Mouse (Mus musculus): ENCODE data around the gene Lysmd1. TPM values are rescaled to one million over a fixed set of nuclear protein-coding genes. Genes with fewer than 3 reads are reported as not detected.

The Lysmd1 gene
- polyA plus RNA-seq, 1 experiment from 2014 or later = 7.5 TPM

Small RNAs within 50 kb of the gene (microRNA-seq; reads per million reads assigned to microRNA genes)
- not detected for gene Mir8099-1

Other genes starting within 250 kb of the Lysmd1 start
- 138 and 157 TPM in 2 replicates for gene Psmb4, start 247.1 kb upstream of the Lysmd1 start, polyA plus RNA-seq (2015; fragmentation: Nextera tagmentation; extraction: Ambion mirVana)
- 139 and 163 TPM in 2 replicates for gene Selenbp1, start 201.0 kb upstream of the Lysmd1 start, polyA plus RNA-seq (2015; fragmentation: Nextera tagmentation; extraction: Ambion mirVana)
- gene Rfx5, start 180.0 kb upstream of the Lysmd1 start, polyA plus RNA-seq (2015; fragmentation: Nextera tagmentation; extraction: Ambion mirVana) = 1.2 TPM in 2 replicates
- 7.8 and 11.6 TPM in 2 replicates for gene Pi4kb, start 159.4 kb upstream of the Lysmd1 start, polyA plus RNA-seq (2015; fragmentation: Nextera tagmentation; extraction: Ambion mirVana)
- gene Zfp687, start 118.6 kb upstream of the Lysmd1 start, polyA plus RNA-seq (2015; fragmentation: Nextera tagmentation; extraction: Ambion mirVana) = 6.2 and 6.8 TPM in 2 replicates
- gene Psmd4, start 91.5 kb upstream of the Lysmd1 start, polyA plus RNA-seq (2015; fragmentation: Nextera tagmentation; extraction: Ambion mirVana) = 146 and 154 TPM in 2 replicates
- gene Pip5k1a, start 27.2 kb upstream of the Lysmd1 start, polyA plus RNA-seq (2015; fragmentation: Nextera tagmentation; extraction: Ambion mirVana) = 8.5 and 8.9 TPM in 2 replicates
- gene Vps72, start 23.1 kb upstream of the Lysmd1 start, polyA plus RNA-seq (2015; fragmentation: Nextera tagmentation; extraction: Ambion mirVana) = 29.6 and 33.4 TPM in 2 replicates
- 0.83 and 1.2 TPM in 2 replicates for gene Tmod4, start 9.6 kb upstream of the Lysmd1 start, polyA plus RNA-seq (2015; fragmentation: Nextera tagmentation; extraction: Ambion mirVana)
- gene Scnm1, start 77 bp upstream of the Lysmd1 start, polyA plus RNA-seq (2015; fragmentation: Nextera tagmentation; extraction: Ambion mirVana) = 24.7 and 25.5 TPM in 2 replicates
- 9.3 and 9.6 TPM in 2 replicates for gene Tnfaip8l2, start 8.3 kb downstream of the Lysmd1 start, polyA plus RNA-seq (2015; fragmentation: Nextera tagmentation; extraction: Ambion mirVana)
- gene Sema6c, start 26.4 kb downstream of the Lysmd1 start, polyA plus RNA-seq (2015; fragmentation: Nextera tagmentation; extraction: Ambion mirVana) = 0.19 and 0.20 TPM in 2 replicates
- gene Gabpb2, start 83.8 kb downstream of the Lysmd1 start, polyA plus RNA-seq (2015; fragmentation: Nextera tagmentation; extraction: Ambion mirVana) = 6.6 and 7.0 TPM in 2 replicates
- gene Cdc42se1, start 94.6 kb downstream of the Lysmd1 start, polyA plus RNA-seq (2015; fragmentation: Nextera tagmentation; extraction: Ambion mirVana) = 36.4 and 37.3 TPM in 2 replicates
- 1.8 and 2.0 TPM in 2 replicates for gene Mllt11, start 98.1 kb downstream of the Lysmd1 start, polyA plus RNA-seq (2015; fragmentation: Nextera tagmentation; extraction: Ambion mirVana)
- 0.07 TPM in 2 replicates for gene Gm128, start 107.5 kb downstream of the Lysmd1 start, polyA plus RNA-seq (2015; fragmentation: Nextera tagmentation; extraction: Ambion mirVana)
- gene Bnipl, start 117.1 kb downstream of the Lysmd1 start, polyA plus RNA-seq (2015; fragmentation: Nextera tagmentation; extraction: Ambion mirVana) = not detected in 2 replicates
- gene Mindy1, start 147.3 kb downstream of the Lysmd1 start, polyA plus RNA-seq (2015; fragmentation: Nextera tagmentation; extraction: Ambion mirVana) = 21.5 and 23.2 TPM in 2 replicates
- gene Prune1, start 148.0 kb downstream of the Lysmd1 start, polyA plus RNA-seq (2015; fragmentation: Nextera tagmentation; extraction: Ambion mirVana) = 8.8 and 9.5 TPM in 2 replicates
- 2.2 and 2.5 TPM in 2 replicates for gene Anxa9, start 173.1 kb downstream of the Lysmd1 start, polyA plus RNA-seq (2015; fragmentation: Nextera tagmentation; extraction: Ambion mirVana)
- gene Cers2, start 180.7 kb downstream of the Lysmd1 start, polyA plus RNA-seq (2015; fragmentation: Nextera tagmentation; extraction: Ambion mirVana) = 111 and 117 TPM in 2 replicates
- gene Setdb1, start 223.1 kb downstream of the Lysmd1 start, polyA plus RNA-seq (2015; fragmentation: Nextera tagmentation; extraction: Ambion mirVana) = 12.2 and 13.0 TPM in 2 replicates

All from liver, embryonic 16.5 days (tissue).